Mouse (Mus musculus) retina, postnatal 7 days (tissue): ENCODE measurements around the gene Tubg1.
"Not testable (repeated sequence)": the region's sequence is repeated elsewhere in the genome, so short reads cannot be mapped to it uniquely, and the experiment has no call there.

Experiments used
- DNase-seq: peaks from one replicate; pipeline ENCODE4 v3.0.0-alpha.2; 2012; ENCODE audit warnings: low read depth, low spot score

Tubg1 gene

GRCm38 (mm10) chr11:101098231-101098630 is 21.5 kb upstream of the Tubg1 start:
- no peak for DNase-seq

DNA sequence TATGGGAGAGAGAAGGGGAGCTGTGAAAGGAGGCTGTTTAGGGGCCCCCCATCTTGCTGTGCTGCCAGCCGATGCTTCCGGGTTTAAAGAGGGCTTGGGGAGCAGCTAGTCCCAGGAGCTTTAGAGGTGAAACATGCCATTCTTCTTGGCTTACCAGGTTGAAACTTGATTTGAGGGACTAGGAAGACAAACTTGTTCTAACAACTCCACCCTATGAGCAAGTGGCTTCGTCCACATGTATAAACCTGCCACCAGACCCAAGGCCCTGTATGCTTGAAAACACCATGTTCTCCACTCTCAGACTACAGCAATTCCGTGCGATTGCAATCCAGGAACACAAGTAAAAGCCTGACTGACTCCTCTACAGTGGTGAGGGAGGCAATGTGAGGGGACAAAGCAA is 16.7 kb upstream of the Tubg1 start:
- no peak for DNase-seq

DNA sequence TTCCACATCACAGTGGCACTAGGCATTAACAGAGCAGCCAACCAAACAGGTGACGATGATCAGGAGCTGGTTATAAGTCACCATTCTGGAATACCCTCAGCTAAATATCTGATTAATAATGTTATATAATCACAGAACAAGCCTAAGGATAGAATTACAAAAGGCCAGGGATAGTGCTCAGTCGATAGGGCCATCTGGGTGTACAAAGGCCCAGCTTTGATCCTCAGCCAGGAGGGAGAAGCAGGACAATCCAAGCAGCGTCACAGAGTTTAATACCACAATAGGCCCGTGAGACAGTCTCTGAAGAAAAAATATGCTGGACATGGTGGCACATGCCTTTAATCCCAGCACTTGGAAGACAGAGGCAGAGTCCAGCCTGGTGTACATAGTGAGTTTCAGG is 10.4 kb upstream of the Tubg1 start:
- no peak for DNase-seq

DNA sequence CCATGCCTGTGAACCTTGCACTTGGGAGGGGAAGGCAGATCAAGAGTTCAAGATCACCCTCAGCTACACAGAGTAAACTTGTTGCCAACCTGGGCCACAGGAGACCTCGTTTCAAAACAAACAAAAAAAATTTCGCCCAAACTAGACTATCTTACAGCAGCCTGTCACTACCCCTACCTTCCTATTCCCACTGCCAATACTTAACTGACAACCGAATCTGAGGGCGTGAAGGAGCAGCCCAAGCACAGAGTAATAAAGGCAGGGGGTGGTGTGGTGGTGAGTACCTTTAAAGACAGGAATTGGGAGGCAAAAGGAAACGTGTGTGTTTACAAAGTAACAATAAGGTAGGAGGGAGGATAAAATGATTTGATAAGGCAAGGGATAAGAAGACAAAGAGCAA is 9.0 kb upstream of the Tubg1 start:
- DNase-seq, result no peak

GRCm38 (mm10) chr11:101111178-101111577 is 8.6 kb upstream of the Tubg1 start:
- DNase-seq, result no peak

DNA sequence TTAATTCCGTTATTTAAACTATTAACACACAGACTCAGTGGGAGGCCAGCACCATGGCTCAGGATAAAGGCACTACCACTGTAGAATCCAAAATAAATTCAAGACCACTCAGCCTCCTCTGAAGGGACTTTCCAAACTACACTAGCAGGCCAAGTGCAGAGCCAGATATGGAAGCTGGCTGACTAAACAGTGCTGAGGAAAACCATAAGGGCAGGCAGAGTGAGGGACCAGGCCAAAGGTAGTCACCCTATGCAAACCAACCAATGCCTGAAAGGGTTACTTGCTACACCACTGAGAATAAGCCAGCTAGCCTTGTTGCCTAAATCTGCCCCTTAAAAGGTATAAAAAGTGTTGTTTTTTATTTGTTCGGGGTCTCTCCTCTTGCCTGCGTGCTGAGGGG is 7.6 kb upstream of the Tubg1 start:
- no peak for DNase-seq

DNA sequence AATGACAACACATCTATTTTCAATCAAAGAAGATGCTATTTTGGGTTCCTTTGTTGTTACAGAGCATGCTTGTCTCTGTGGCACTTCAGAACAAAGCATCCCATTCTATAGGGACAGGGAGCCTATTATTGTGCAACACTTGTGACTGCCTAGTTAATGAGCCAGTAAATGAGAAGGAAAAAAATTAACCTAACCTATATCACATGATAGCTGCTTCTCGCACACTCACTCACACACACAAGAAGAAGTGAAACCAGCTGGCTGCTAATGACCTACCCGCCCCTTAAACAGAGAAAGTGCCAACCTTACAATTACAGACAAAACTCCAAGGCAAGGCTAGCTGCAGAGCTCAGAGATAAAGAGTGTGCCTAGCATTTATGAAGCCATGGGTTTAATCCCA is 4.2 kb upstream of the Tubg1 start:
- no peak for DNase-seq

DNA sequence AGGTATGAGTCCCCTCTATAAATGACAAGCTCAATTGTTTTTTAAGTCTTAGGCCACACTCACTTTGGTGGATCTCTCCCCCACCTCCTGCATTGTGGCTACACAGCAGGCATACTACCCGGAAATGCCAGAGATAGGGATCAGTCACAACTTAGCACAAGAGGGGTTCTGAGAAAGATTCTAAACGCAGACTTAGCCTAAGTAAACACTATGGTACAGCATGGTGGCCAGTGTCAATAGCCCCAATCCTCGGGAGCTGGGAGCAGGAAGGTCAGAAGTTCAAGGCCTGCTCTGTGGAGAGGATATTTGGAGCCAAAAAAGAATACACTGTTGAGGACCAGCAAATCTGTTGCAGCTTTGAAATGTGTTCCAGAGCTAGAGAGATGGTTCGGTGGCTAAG is 1.6 kb upstream of the Tubg1 start:
- no peak for DNase-seq

GRCm38 (mm10) chr11:101119131-101119760 is 492 bp upstream of the Tubg1 start:
- peak; percentile 27 for DNase-seq

DNA sequence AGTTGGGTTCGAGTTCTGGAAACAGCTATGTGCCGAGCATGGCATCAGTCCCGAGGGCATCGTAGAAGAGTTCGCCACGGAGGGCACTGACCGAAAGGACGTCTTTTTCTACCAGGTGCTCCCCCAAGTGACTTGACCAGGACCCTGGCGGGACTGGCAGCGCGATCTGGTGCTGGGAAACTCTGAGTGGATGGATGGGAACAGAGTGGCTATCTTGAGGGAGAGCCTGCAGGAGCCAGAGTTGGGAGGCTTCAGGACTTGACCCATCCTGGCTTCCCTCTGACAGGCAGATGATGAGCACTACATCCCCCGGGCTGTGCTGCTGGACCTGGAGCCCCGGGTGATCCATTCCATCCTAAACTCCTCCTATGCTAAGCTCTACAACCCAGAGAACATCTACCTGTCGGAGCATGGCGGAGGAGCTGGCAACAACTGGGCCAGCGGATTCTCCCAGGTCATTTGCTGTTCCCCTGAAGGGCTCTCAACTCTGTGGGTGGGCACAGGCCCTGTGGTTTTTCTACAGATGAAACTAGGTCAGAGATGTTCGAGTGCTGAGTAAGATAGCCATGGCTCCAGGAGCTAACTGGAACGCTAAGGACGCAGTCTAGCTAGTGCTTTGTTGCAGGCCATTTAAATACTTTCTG is 929 bp downstream of the Tubg1 start:
- DNase-seq, result no peak

GRCm38 (mm10) chr11:101124494-101124893 is 4.8 kb downstream of the Tubg1 start:
- DNase-seq, result not testable (repeated sequence)

DNA sequence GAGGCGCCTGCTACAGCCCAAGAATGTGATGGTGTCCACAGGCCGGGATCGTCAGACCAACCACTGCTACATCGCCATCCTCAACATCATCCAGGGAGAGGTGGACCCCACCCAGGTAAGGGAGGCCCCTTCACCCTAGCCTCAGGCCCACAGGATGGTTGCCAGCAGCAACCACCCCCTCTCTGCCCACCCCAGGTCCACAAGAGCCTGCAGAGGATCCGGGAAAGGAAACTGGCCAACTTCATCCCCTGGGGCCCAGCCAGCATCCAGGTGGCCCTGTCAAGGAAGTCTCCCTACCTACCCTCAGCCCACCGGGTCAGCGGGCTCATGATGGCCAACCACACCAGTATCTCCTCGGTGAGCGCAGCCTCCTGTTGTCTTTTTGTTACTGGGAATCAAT is 5.3 kb downstream of the Tubg1 start:
- DNase-seq, result not testable (repeated sequence)

- DNase-seq, result no peak
Measured at GRCm38 (mm10) chr11:101127075-101127474, 7.3 kb downstream of the Tubg1 start.

DNA sequence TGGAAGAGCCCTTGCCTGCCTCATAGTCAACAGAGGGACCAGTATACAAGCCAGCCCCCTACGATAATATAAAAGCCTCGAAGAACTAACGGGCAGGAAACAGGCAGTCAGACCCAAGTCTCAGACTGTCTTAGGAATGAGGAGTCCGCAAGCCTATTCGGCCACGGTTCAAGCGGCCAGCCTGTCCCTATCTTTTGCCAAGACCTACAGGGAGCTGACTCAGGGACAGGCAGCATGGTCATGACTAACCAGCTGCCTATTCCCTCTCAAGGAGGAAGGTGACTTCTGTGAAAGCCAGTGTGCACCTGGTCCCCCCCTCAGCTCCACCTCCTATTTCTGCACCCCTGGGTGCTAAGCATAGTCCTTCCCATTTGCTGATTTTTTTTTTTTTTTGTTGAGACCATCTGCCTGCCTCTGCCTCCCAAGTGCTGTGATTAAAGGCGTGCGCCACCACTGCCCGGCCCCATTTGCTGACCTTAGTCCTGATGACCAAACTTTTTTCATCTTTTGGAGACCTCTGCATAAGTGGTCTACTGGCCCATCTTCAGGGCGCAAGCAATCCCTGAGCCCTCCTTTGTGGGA is 9.3 kb downstream of the Tubg1 start:
- DNase-seq, result no peak

DNA sequence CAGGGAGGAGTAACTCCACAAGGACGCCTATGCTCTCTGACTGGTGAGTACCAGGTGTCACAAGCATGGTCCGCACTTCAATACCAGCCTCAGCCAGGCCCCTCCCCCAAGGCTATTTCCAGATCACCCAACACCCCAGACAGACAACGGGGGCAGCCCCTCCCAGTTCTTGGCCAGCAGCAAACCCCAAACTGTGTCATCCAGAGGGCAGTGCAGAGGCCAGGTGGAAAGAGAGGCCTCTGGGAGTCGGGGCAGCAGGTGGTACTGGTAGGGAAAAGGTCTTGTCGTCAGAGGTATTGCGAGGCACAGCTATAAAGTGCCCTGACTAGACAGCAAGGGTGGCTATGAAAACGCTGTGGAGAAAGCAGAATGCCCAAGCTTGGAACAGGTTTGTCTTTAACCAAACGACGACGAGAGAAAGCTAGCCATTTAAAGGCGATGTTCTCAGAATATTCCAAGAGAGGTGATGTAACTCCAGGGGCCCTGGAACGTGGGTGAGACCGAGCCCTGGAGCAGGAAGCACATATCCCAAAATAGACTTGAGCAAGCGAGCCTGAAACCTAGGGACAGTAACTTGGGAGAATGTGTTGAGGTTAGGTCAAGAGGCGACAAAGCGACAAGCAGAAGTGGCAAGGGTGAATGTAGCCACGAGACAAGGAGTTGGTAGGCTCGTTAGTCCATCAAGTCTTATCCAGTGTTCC is 10.5 kb downstream of the Tubg1 start:
- DNase-seq, result no peak

DNA sequence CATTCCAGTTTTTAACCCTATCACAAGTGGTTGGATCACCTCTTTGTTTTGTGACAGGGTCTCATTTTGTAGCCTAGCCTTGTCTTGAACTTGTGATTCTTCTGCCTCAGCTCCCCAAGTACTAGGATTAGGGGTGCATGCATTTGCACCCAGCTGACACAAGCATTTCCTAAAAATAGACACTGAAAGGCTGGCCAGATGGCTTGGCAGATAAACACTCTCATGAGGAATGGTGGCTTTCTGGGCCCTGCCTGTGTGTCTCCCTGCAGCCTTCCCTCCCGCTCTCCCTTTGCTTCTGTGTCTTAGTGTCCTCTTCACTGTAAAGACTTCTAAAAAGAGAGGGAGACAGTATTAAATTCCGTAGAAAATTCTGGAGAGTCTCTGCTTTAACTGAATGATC is 11.4 kb downstream of the Tubg1 start:
- DNase-seq, result no peak

DNA sequence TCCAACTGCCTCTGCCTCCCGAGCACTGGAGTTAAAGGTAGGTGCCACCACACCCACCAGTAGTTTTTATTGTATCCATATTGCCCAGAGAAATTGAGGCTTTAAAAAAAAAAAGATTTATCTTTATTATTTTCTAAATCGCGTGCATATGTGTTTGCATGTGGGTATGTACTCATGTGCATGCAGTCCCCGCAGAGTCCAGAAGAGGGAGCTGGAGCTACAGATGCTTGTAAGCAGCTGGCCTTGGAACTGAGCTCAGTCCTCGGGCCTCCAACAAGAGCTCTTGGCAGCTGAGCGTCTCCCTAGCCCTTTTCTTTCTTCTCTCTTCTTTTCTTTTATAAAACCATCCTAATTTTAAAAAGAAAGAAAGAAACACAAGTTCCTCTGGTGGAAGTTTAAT is 12.0 kb downstream of the Tubg1 start:
- DNase-seq, result peak; percentile 41

DNA sequence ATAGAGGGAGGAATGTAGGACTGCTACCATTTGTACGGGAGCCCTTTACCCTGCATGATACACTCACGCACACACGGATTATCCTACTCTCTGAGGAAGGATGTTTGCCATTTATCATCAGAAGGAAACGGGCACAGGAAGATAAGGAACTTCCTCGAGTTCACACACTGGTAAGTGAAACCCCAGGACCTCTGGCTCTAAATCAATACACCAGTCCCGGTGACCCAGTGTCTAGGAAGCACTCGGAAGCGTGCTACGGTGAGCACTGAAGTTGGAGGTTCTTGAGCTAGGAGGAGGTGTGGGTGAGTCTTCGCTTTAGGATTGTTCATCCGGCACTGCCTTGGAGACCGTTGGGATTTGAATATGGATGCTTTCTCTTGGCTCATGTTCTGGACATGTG is 13.3 kb downstream of the Tubg1 start:
- no peak for DNase-seq

DNA sequence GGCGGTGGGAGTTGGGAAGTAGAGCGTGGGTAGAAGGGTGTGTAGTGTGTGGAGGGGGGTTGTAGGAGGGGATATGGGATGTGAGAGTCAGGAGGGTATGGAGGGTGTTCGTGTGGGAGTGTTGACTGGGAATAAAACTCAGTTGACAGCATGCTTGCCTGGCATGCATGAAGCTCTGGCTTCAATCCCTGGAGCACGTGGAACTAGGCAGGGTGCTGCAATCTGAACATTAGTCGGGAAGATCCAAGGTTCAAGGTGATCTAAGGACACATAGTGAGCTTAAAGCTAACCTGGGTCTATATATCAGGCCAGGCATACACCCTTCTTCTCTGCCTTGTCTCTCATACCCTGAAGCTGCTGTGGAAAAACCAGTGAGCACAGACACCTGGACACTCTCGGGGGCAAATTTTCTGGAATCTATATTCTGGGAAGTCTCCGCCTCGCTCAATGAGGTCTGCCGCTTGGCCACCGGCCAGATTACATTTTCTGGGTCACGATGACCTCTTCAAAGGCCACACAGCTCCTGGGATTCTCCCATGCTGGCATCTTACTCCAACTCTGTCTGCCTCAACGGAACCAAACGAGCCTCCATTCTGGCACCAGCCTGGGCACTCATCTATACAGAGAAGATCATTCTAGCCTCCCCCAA is 14.6 kb downstream of the Tubg1 start:
- no peak for DNase-seq

DNA sequence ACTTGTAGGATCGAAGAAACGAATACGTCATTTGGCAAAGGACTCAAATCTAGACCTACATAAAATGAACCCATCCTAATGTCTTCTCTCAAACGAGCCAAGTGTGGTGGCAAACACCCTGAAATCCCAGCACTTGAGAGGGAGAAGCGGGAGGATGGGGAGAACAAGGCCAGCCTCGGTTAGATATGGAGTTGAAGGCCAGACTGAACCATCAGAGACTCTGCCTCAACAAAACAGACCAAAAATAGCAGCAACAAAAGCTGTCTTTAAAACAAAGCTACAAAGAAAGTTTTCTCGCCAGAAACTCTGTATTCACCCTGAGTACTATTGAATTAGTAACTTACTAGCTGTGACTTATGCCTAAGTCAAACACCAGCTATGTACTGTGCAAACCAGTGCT is 17.3 kb downstream of the Tubg1 start:
- no peak for DNase-seq

DNA sequence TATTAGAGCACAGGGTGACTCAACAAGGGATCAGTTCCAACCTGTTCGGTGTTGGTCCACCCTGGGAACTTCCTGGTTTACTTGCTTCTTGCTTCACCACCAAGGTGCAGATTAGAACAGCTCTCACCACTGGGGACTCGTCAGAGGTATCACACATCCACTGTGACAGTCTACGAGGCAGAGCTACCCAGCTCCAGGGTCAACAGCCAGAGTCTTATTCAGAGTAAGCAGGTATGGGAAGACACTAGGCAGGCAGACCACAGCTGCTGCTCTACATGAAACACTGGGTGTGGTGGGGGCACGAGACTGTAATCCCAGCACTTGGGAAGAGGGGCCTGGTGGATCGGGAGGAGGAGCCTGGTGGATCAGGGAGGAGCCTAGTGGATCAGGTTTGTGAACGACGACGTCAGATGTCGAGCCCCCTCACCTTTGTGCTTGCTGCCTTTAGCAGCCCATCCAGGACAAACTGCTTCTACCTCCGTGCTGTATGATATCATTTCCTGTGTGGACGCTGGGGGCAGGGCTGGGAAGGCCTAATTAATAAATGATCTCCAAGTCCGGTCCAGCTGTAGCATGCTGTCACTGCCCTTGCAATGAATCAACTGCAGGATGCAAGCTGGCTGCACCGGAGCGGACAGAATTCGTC is 18.9 kb downstream of the Tubg1 start:
- DNase-seq, result peak; percentile 51
